Mouse (Mus musculus) left cerebral cortex, postnatal 14 days (tissue): ENCODE data around the gene Olfr366. TPM values are rescaled to one million over a fixed set of nuclear protein-coding genes. Genes with fewer than 3 reads are reported as not detected.
"Not testable (repeated sequence)": the region's sequence is repeated elsewhere in the genome, so short reads cannot be mapped to it uniquely, and the experiment has no call there.

Experiments used
- DNase-seq, 2 experiments: peaks; one replicate each; pipeline ENCODE4 v3.0.0; 2021 to 2022; ENCODE audit warnings: low spot score in 2 of 2, mixed read lengths in 1 of 2
- intact Hi-C: fragments of 180-260 bp; cut with DNase I; formaldehyde crosslinking; loops from one replicate; pipeline ENCODE4 v1.15.1; 2025
- long read RNA-seq, 2 experiments: library from polyadenylated mRNA; stranded (forward); transcript quantifications; one replicate each; pipeline ENCODE4 v2.0.0; 2021
- total RNA-seq, 2 experiments: library from RNA; stranded (reverse); gene quantifications; 2 replicates each; pipeline ENCODE4 v1.2.3; 2021

Olfr366 gene
- total RNA-seq, result not detected
- long read RNA-seq, experiment 1, result 0 reads
- long read RNA-seq, experiment 2, result 0 reads

DNA sequence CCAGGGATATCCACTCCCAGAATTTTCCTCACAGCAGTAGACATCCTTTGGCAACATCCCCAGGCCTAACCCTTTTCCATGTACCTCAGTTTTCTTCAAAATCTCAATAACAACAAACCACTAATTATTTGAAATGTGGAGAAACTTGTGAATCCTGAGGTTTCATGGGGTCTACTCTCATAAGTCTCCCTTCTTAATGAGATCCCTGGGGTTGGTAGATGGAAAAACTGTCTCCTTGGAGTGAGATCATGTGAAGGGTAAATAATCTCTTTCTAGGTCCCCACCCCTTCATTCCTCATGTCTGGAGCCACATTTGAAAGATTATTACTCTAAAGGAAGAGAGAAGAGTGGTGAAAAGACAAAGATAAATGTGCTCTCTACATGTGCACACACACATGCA is at the start of gene Olfr366:
Olfr366 (plus strand) TSS at position 301 of the 400 bp plus-strand sequence.
- no peak for DNase-seq
- intact Hi-C loops, result no loop called here

DNA sequence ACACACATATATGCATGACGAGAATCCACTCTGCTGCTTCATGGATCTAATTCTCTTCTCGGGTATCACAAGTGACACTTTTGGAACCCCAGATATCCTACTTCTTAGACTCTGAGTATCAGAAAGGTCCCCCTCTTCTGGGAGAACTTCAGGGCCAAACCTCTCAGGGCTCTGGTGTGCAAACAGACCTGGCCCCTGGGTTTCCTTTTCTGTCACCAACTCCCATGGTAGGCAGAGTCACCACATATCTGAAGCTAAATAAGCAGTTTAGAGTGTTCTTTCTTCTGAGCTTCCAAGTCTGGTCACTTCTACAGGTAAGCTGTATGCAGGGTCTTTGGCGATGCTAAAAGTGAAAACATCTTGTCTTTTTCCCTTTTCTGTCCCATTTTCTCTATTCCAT is 23.5 kb upstream of the Olfr366 start, which contains the start of gene Olfr365:
Olfr365 (plus strand) TSS at position 301 of the 400 bp plus-strand sequence.
- intact Hi-C loops, result no loop called here
- DNase-seq, result no peak

- intact Hi-C loops, DNase-seq: not testable (repeated sequence)
Measured at GRCm38 (mm10) chr2:37261781-37262180, 50.4 kb downstream of the Olfr366 start.

Other genes starting within 250 kb of the Olfr366 start
- gene Olfr357, start 217.7 kb upstream of the Olfr366 start, total RNA-seq, result not detected
- gene Olfr358, start 202.2 kb upstream of the Olfr366 start, total RNA-seq, result not detected
- gene Olfr360, start 145.8 kb upstream of the Olfr366 start, total RNA-seq, result not detected
- gene Olfr361, start 122.3 kb upstream of the Olfr366 start, total RNA-seq, result not detected
- not detected for gene Olfr362, start 93.7 kb upstream of the Olfr366 start, total RNA-seq
- not detected for gene Olfr364-ps1, start 72.3 kb upstream of the Olfr366 start, total RNA-seq
- gene Olfr365, start 23.4 kb upstream of the Olfr366 start, total RNA-seq, result not detected
- not detected for gene Olfr368, start 114.9 kb downstream of the Olfr366 start, total RNA-seq
- 10 to 100 TPM; 22.4 to 25.2 TPM for gene Pdcl, start 147.8 kb downstream of the Olfr366 start, total RNA-seq
- gene Rc3h2, start 211.3 kb downstream of the Olfr366 start, total RNA-seq, result 10 to 100 TPM; 81.1 to 92.8 TPM
- gene Zbtb26, start 231.6 kb downstream of the Olfr366 start, total RNA-seq, result 1 to 10 TPM; 8.9 to 9.3 TPM
- gene Zbtb6, start 231.6 kb downstream of the Olfr366 start, total RNA-seq, result 10 to 100 TPM; 12.5 to 13.9 TPM
- 10 to 100 TPM; 84.3 to 85.5 TPM for gene Rabgap1, start 231.7 kb downstream of the Olfr366 start, total RNA-seq